Mouse (Mus musculus) kidney, postnatal 36 days (tissue): ENCODE measurements around the gene AI854703.

ENCODE experiments used
- DNase-seq, 2 experiments: peaks; one replicate each; pipeline ENCODE4 v3.0.0; 2021 to 2022; ENCODE audit warnings: mixed read lengths in 2 of 2

AI854703 gene

GRCm38 (mm10) chr6:48665471-48665870 is 38.9 kb downstream of the AI854703 start:
- DNase-seq = no peak

GRCm38 (mm10) chr6:48666159-48666586 is 39.6 kb downstream of the AI854703 start:
- peak; percentile 57 to 79 for DNase-seq

- DNase-seq = no peak
These were observed 41.5 kb downstream of the AI854703 start for GRCm38 (mm10) chr6:48668022-48668421.

GRCm38 (mm10) chr6:48669446-48669969 is 42.9 kb downstream of the AI854703 start:
- DNase-seq = no peak

GRCm38 (mm10) chr6:48674291-48675058 is 47.9 kb downstream of the AI854703 start:
- peak in 1 of 2 experiments; percentile 25 for DNase-seq

- no peak for DNase-seq
These were observed 48.9 kb downstream of the AI854703 start for GRCm38 (mm10) chr6:48675400-48675930.

GRCm38 (mm10) chr6:48675931-48676859 is 49.6 kb downstream of the AI854703 start, which contains the start of gene Gimap9:
Gene Gimap9 (plus strand): TSS chr6:48676129.
- peak; percentile 79 to 82 for DNase-seq

- DNase-seq = no peak
These were observed 50.4 kb downstream of the AI854703 start for GRCm38 (mm10) chr6:48676860-48677415.

GRCm38 (mm10) chr6:48677492-48678345 is 51.2 kb downstream of the AI854703 start:
- DNase-seq = no peak

GRCm38 (mm10) chr6:48678391-48678790 is 51.8 kb downstream of the AI854703 start:
- no peak for DNase-seq

- DNase-seq = no peak
These were observed 53.1 kb downstream of the AI854703 start for GRCm38 (mm10) chr6:48679701-48680100.

- DNase-seq = no peak
These were observed 53.9 kb downstream of the AI854703 start for GRCm38 (mm10) chr6:48680421-48680820.

GRCm38 (mm10) chr6:48681472-48682090 is 55.0 kb downstream of the AI854703 start:
- DNase-seq = peak in 1 of 2 experiments; percentile 71

- no peak for DNase-seq
These were observed 55.7 kb downstream of the AI854703 start for GRCm38 (mm10) chr6:48682271-48682670.
